Mouse (Mus musculus) E14TG2a.4 (cell line): ENCODE results near the gene Srl.
"Not testable (repeated sequence)": the region's sequence is repeated elsewhere in the genome, so short reads cannot be mapped to it uniquely, and the experiment has no call there.

Experiments used
- CTCF ChIP-seq: conservative IDR thresholded peaks from 2 replicates; pipeline ENCODE4 v1.5.1; 2014; ENCODE audit warnings: low read length
- NANOG ChIP-seq: IDR thresholded peaks from 2 replicates; pipeline ENCODE4 v1.6.1; 2014; ENCODE audit warnings: borderline replicate concordance, low read length, mixed read lengths
- POU5F1 ChIP-seq: IDR thresholded peaks from 2 replicates; pipeline ENCODE4 v1.6.1; 2014; ENCODE audit warnings: low read length, borderline replicate concordance

- not testable (repeated sequence) for TF ChIP-seq CTCF, POU5F1, NANOG
Measured at GRCm38 (mm10) chr16:4581179-4581578, 39.6 kb upstream of the Srl start.
